Mouse (Mus musculus): Measurements from ENCODE around the gene Fbxl20. TPM values are rescaled to one million over a fixed set of nuclear protein-coding genes. Genes with fewer than 3 reads are reported as not detected.

Fbxl20 gene
- polyA plus RNA-seq, 1 experiment from 2014 or later, result 10.8 TPM

Other genes starting within 250 kb of the Fbxl20 start
- 0.23 and 0.44 TPM in 2 replicates for gene Plxdc1, start 164.0 kb downstream of the Fbxl20 start, polyA plus RNA-seq (2015; fragmentation: Nextera tagmentation; extraction: Ambion mirVana)
- gene Arl5c, start 154.2 kb downstream of the Fbxl20 start, polyA plus RNA-seq (2015; fragmentation: Nextera tagmentation; extraction: Ambion mirVana), result 4.6 and 5.1 TPM in 2 replicates
- gene Cacnb1, start 127.4 kb downstream of the Fbxl20 start, polyA plus RNA-seq (2015; fragmentation: Nextera tagmentation; extraction: Ambion mirVana), result 6.0 and 6.7 TPM in 2 replicates
- 676 and 751 TPM in 2 replicates for gene Rpl19, start 123.7 kb downstream of the Fbxl20 start, polyA plus RNA-seq (2015; fragmentation: Nextera tagmentation; extraction: Ambion mirVana)
- gene Stac2, start 96.9 kb downstream of the Fbxl20 start, polyA plus RNA-seq (2015; fragmentation: Nextera tagmentation; extraction: Ambion mirVana), result 0.83 and 0.84 TPM in 2 replicates
- gene Med1, start 42.9 kb upstream of the Fbxl20 start, polyA plus RNA-seq (2015; fragmentation: Nextera tagmentation; extraction: Ambion mirVana), result 38.1 and 38.5 TPM in 2 replicates
- gene Cdk12, start 52.7 kb upstream of the Fbxl20 start, polyA plus RNA-seq (2015; fragmentation: Nextera tagmentation; extraction: Ambion mirVana), result 5.8 and 6.3 TPM in 2 replicates
- gene Neurod2, start 179.2 kb upstream of the Fbxl20 start, polyA plus RNA-seq (2015; fragmentation: Nextera tagmentation; extraction: Ambion mirVana), result 0.04 TPM in 1 of 2 replicates, not detected in the other
- gene Ppp1r1b, start 198.0 kb upstream of the Fbxl20 start, polyA plus RNA-seq (2015; fragmentation: Nextera tagmentation; extraction: Ambion mirVana), result 40.5 and 51.7 TPM in 2 replicates
- 37.2 and 43.4 TPM in 2 replicates for gene Stard3, start 208.0 kb upstream of the Fbxl20 start, polyA plus RNA-seq (2015; fragmentation: Nextera tagmentation; extraction: Ambion mirVana)
- 159 and 184 TPM in 2 replicates for gene Tcap, start 233.4 kb upstream of the Fbxl20 start, polyA plus RNA-seq (2015; fragmentation: Nextera tagmentation; extraction: Ambion mirVana)
- gene Pnmt, start 236.0 kb upstream of the Fbxl20 start, polyA plus RNA-seq (2015; fragmentation: Nextera tagmentation; extraction: Ambion mirVana), result 1.3 and 1.5 TPM in 2 replicates

Measured in heart, embryonic 13.5 days (tissue).